Mouse (Mus musculus) gastrocnemius, postnatal 25 days (tissue): ENCODE measurements around the gene Mfsd5. TPM values are rescaled to one million over a fixed set of nuclear protein-coding genes. Genes with fewer than 3 reads are reported as not detected.

Experiments
- DNase-seq: peaks from one replicate; pipeline ENCODE4 v3.0.0; 2022
- long read RNA-seq, 2 experiments: library from polyadenylated mRNA; stranded (forward); transcript quantifications; one replicate each; pipeline ENCODE4 v2.0.0; 2021
- total RNA-seq, 2 experiments: library from RNA; stranded (reverse); gene quantifications; 1 replicate in 1 of 2; 2 replicates in 1 of 2; pipeline ENCODE4 v1.2.3; 2021

Mfsd5 gene
- total RNA-seq, result 10 to 100 TPM; 12.1 to 14.1 TPM
- long read RNA-seq, experiment 1, transcript Mfsd5-201 (2 exons, 1,754 nt), result major isoform, 19 of 113 reads
- long read RNA-seq, experiment 1, partial matches to known transcripts, result 0 of 113 reads
- long read RNA-seq, experiment 1, other reads (novel, unspliced or antisense), result 94 of 113 reads
- long read RNA-seq, experiment 2, transcript Mfsd5-201 (2 exons, 1,754 nt), result major isoform, 20 of 100 reads
- long read RNA-seq, experiment 2, partial matches to known transcripts, result 0 of 100 reads
- long read RNA-seq, experiment 2, other reads (novel, unspliced or antisense), result 80 of 100 reads

- DNase-seq, result peak; percentile 91
Observed at GRCm38 (mm10) chr15:102279092-102279782, at the start of gene Mfsd5. Gene Mfsd5, plus strand, starts transcription at chr15:102279454.

GRCm38 (mm10) chr15:102230408-102231321 lies 48.6 kb upstream of the Mfsd5 start:
- no peak for DNase-seq

GRCm38 (mm10) chr15:102231748-102232147 lies 47.5 kb upstream of the Mfsd5 start, which contains the start of gene Itgb7:
Gene Itgb7, minus strand, starts transcription at chr15:102231944.
- peak; percentile 44 for DNase-seq

GRCm38 (mm10) chr15:102232764-102233163 lies 46.5 kb upstream of the Mfsd5 start:
- no peak for DNase-seq

- no peak for DNase-seq
Observed at GRCm38 (mm10) chr15:102233896-102234295, 45.4 kb upstream of the Mfsd5 start.

- DNase-seq, result peak; percentile 57
Observed at GRCm38 (mm10) chr15:102235371-102236027, 43.8 kb upstream of the Mfsd5 start.

- no peak for DNase-seq
Observed at GRCm38 (mm10) chr15:102238543-102239259, 40.6 kb upstream of the Mfsd5 start.

GRCm38 (mm10) chr15:102239260-102239590 lies 40.0 kb upstream of the Mfsd5 start:
- DNase-seq, result peak; percentile 62

- no peak for DNase-seq
Observed at GRCm38 (mm10) chr15:102239851-102240250, 39.4 kb upstream of the Mfsd5 start.

GRCm38 (mm10) chr15:102240607-102241006 lies 38.6 kb upstream of the Mfsd5 start:
- peak; percentile 45 for DNase-seq

- no peak for DNase-seq
Observed at GRCm38 (mm10) chr15:102242404-102243228, 36.6 kb upstream of the Mfsd5 start.

GRCm38 (mm10) chr15:102243229-102244190 lies 35.7 kb upstream of the Mfsd5 start:
- DNase-seq, result peak; percentile 65

GRCm38 (mm10) chr15:102244306-102245191 lies 34.7 kb upstream of the Mfsd5 start:
- DNase-seq, result peak; percentile 63

- no peak for DNase-seq
Observed at GRCm38 (mm10) chr15:102245461-102245881, 33.8 kb upstream of the Mfsd5 start.

GRCm38 (mm10) chr15:102245891-102246741 lies 33.1 kb upstream of the Mfsd5 start:
- DNase-seq, result peak; percentile 82

- peak; percentile 98 for DNase-seq
Observed at GRCm38 (mm10) chr15:102246866-102247251, 32.4 kb upstream of the Mfsd5 start.
